Mouse (Mus musculus): ENCODE results near the gene Smg1. TPM values are rescaled to one million over a fixed set of nuclear protein-coding genes. Genes with fewer than 3 reads are reported as not detected.

The Smg1 gene
- polyA plus RNA-seq (2014; fragmentation: Illumina TruSeq; extraction: RNeasy Lipid Tissue Mini Kit (QIAGEN cat#74804); ENCODE audit: low read depth, low replicate concordance), result 21.4 TPM

GRCm38 (mm10) chr7:118243453-118244385 lies at the start of gene Smg1:
Smg1 (minus strand) TSS chr7:118243670.

DNA sequence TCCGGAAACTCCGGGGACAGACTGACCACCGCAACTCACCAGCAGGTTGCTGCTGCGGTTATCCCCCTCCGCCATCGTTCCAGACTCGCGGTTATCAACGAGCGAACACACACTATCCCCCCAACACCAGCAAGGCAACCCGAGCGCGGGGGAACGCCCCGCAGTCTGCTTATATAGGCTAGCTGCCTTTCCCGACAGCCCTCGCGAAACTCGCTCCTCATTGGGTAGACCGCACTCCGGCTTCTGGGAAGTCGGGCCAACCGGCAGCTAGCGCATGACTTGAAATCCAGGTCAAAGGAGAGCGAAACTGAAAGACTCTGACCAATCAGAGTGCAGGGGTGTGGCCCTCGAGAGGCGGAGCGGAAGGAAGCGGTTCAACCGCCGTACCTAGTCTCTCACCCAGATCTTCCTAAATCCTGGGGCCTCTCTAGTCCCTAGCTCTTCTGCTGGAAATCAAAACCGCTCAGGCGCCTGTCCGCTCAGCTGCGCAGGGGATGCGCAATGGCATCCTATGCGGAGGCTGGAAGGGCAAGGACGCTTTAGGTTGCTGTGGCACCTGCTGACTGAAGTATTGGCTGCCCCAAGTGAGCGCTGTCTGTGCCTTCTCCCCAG lies 113.9 kb downstream of the Smg1 start, which contains the start of gene Arl6ip1:
Arl6ip1 (minus strand) TSS at position 233 of the 612 bp plus-strand sequence.

GRCm38 (mm10) chr7:118115877-118116568 lies 127.4 kb downstream of the Smg1 start, which contains the start of gene Rps15a:
Rps15a (minus strand) TSS chr7:118116188.

Other genes with a start within 250 kb of the Smg1 start
- gene Rps15a, start 127.5 kb downstream of the Smg1 start, polyA plus RNA-seq (2014; fragmentation: Illumina TruSeq; extraction: RNeasy Lipid Tissue Mini Kit (QIAGEN cat#74804); ENCODE audit: low read depth, low replicate concordance), result 857 TPM
- gene Arl6ip1, start 114.0 kb downstream of the Smg1 start, polyA plus RNA-seq (2014; fragmentation: Illumina TruSeq; extraction: RNeasy Lipid Tissue Mini Kit (QIAGEN cat#74804); ENCODE audit: low read depth, low replicate concordance), result 28.6 TPM
- 1.2 TPM for gene Syt17, start 204.6 kb upstream of the Smg1 start, polyA plus RNA-seq (2014; fragmentation: Illumina TruSeq; extraction: RNeasy Lipid Tissue Mini Kit (QIAGEN cat#74804); ENCODE audit: low read depth, low replicate concordance)
- gene Itpripl2, start 248.3 kb upstream of the Smg1 start, polyA plus RNA-seq (2014; fragmentation: Illumina TruSeq; extraction: RNeasy Lipid Tissue Mini Kit (QIAGEN cat#74804); ENCODE audit: low read depth, low replicate concordance), result 14.2 TPM